Mouse (Mus musculus) G1E (cell line): ENCODE results near the gene Sox15.

Experiments used
- CTCF ChIP-seq: IDR thresholded peaks from 2 replicates; pipeline ENCODE4 v1.5.1; 2012; ENCODE audit warnings: low read depth, low read length, inconsistent platforms, mixed read lengths
- GATA1 ChIP-seq: IDR thresholded peaks from 2 replicates; pipeline ENCODE4 v1.6.1; 2012; ENCODE audit warnings: borderline replicate concordance, low read length, inconsistent platforms, mixed read lengths

- no peak for TF ChIP-seq CTCF
- no peak for TF ChIP-seq GATA1
Observed at GRCm38 (mm10) chr11:69665961-69666664, 11.0 kb downstream of the Sox15 start, which contains the start of gene Cd68.
